Mouse (Mus musculus) lung, postnatal 25 days (tissue): ENCODE measurements around the gene Omt2b.
"Not testable (repeated sequence)": the region's sequence is repeated elsewhere in the genome, so short reads cannot be mapped to it uniquely, and the experiment has no call there.

ENCODE experiments used
- DNase-seq: peaks from one replicate; pipeline ENCODE4 v3.0.0; 2022; ENCODE audit warnings: low spot score

Omt2b gene

GRCm38 (mm10) chr9:78354665-78355578 is 27.5 kb downstream of the Omt2b start:
- no peak for DNase-seq

DNA sequence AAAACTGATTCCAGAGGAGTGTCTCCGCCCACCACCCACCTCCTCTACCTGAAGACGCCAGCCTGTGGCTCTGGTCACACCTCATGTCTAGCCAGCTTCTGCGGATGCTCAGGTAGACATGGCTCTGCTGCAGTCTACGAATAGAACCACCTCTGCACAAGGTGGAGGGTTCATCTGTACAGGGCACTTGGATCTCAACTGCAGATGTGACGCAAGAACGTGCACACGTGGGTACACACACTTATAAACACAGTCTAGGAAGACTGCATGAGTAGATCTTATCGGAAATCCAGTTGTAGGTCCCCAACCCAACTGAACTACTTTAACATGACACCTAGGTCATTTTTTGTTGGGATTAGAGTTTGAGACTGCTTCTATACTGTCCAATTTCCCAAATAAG is 28.2 kb downstream of the Omt2b start, which contains the start of gene Gsta2:
Gene Gsta2 (minus strand): TSS at position 178 of the 400 bp plus-strand sequence.
- DNase-seq, result no peak

DNA sequence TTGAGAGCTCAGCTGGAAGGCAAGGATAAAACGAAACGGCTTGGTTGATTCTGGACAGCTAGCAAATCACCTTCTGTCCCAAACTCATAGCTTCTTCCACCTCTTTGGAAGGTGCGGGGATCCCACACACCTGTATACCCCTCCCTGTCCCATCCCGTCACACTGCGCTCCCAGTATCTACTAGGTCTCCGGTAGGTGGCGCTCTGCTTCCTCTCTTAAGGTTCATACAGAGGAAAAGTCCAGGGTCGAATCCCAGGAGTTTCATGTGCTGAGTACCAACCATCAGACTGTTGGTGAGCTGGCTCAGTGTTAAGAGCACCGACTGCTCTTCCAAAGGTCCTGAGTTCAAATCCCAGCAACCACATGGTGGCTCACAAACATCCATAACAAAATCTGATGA is 30.7 kb downstream of the Omt2b start:
- peak; percentile 65 for DNase-seq

GRCm38 (mm10) chr9:78359750-78360483 is 32.5 kb downstream of the Omt2b start:
- DNase-seq, result no peak

DNA sequence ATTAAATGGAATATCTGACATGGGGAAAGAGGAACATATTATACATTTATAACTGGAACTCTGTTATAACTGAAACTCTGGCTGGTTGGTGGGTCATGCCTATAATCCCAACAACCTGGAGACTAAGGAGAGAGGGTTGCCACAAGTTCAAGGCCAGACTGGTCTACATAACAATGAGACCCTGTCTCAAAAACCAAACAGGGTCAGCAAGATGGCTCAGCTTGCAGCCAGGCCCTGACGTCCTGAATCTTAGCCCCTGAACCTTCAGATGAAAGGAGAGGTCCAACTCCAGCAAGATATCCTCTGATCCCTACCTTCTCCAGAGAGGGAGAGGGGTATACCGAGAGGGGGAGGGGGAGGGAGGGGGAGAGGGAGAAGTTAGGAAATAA is 33.1 kb downstream of the Omt2b start:
- no peak for DNase-seq

DNA sequence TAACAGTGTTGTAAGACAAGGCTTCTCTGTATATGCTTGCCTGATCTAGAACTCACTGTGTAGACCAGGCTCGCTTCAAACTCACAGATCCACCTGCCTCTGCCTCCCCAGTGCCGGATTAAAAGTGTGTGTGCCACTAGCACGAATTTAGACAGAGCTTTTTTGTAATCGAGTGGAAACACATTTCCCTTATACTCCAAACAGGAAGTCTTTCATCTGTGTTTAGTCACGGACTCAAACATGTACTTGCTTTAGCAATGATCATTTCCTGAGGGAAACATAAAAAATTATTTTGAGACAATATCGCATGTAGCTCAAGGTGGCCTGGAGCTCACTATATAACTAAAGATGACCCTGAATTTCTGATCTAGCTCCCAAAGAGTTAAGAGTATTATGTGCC is 36.0 kb downstream of the Omt2b start:
- no peak for DNase-seq

DNA sequence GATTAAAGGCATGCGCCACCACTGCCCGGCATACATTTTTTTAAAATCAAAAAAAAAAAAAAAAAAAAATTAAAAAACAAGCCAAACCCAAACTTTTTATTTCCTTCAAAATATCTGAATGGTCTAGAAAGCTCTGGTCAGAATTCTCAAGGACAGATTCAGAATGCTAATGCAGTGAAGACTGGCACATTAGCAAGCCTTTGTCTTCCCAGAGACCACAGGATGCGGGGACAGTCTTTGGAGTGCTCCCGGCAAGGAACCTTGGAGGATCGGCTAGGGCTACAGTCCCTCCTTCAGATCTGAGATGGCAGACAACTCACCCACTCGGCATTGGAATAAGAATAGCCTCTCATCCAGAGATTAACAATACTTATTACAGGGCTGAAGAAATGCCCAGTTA is 37.3 kb downstream of the Omt2b start:
- no peak for DNase-seq

DNA sequence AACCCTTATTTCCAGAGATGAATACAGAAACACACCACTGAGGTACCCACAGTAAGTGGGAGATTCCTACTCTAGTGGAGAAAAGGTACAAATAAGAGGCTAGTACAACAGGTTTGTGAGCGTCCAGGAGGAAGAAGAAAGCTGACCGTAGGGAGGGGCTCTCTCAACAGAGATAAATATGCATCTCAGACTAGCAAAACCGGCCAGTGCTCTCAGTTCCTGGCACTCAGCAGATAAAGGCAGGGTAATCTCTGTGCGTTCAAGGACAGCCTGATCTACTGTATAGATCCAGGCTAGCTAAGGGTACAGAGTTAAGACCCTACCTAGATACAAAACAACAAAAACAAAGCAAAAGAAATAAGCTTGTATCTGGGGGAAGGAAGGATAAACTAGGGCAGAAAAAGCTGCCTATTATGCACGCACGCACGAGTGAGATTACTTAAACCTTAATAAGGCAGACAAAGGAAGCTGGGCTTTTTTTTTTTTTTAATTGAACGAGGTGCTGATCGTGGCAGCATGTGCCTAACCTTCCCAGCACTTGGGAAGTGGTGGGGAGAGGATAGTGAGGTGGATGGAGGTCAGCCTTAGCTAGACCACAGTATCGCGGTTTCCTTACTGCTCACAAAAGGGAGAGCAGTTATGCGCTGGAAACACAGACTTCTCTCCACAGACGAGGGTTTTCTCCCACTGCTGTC is 38.6 kb downstream of the Omt2b start:
- DNase-seq, result no peak

DNA sequence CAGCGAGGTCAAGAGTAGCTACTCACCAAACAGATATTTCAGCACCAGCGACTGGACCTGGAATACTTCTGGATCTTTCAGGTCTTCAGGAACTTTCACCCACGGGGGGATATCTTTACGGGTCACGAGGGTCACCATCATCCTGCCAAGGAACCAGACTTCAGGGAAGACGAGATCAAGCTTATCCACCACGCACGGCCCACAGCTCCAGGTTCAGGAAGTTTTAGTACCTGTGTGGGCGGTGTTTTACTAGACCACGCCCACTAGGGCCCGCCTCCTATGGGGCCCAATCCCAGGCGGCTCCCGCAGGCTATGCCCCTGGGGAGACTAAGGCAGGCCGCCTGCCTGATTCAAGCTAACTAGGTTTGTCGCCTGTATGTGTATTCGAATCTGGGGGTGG is 40.6 kb downstream of the Omt2b start, which contains the start of gene Dppa5a:
Gene Dppa5a (minus strand): TSS at position 219 of the 400 bp plus-strand sequence.
- DNase-seq, result not testable (repeated sequence)

DNA sequence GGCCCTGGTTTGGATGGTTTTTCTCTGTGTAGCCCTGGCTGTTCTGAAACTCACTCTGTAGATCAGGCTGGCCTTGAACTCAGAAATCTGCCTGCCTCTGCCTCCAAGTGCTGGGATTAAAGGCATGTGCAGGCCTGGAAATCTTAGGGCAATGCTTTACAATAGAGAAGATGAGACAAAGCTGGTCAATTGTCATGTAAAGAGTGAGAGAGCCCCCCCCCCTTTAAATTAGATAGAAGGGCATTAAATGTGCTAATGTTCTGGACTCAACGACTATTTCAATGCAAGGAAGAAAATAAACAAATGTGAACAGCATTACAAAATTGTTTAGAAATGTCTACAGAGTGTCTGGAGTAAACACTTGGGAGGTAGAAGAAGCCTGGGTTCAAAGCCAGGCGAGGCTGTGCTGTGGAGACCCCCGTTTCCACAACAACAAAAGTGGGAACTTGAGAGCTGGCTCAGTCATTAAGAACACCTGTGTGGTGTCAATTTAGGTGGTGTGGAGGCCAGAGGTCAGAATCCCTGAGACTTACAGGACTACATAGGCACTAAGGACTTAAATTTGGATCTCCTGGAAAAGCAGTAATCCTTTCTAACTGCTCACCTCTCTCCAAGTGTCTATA is 41.4 kb downstream of the Omt2b start:
- DNase-seq, result no peak

GRCm38 (mm10) chr9:78369349-78369748 is 42.0 kb downstream of the Omt2b start:
- DNase-seq, result no peak

DNA sequence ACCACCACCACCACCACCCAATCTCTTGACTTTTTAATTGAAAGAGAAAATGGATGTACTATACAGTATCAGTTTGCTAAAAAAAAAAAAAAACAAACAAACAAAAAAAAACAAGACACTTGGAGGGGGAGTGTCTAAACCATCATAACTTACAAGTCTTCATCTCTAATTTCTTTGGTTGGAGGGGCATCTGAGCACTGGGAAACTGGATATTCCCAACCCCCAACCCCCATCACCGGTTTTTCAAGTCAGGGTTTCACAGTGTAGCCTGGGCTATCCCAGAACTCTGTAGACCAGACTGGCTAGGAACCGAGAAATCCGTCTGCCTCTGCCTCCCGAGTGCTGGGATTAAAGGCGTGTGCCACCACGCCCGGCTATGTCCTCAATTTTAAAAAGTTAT is 42.4 kb downstream of the Omt2b start:
- DNase-seq, result no peak

GRCm38 (mm10) chr9:78371441-78371840 is 44.1 kb downstream of the Omt2b start:
- no peak for DNase-seq

DNA sequence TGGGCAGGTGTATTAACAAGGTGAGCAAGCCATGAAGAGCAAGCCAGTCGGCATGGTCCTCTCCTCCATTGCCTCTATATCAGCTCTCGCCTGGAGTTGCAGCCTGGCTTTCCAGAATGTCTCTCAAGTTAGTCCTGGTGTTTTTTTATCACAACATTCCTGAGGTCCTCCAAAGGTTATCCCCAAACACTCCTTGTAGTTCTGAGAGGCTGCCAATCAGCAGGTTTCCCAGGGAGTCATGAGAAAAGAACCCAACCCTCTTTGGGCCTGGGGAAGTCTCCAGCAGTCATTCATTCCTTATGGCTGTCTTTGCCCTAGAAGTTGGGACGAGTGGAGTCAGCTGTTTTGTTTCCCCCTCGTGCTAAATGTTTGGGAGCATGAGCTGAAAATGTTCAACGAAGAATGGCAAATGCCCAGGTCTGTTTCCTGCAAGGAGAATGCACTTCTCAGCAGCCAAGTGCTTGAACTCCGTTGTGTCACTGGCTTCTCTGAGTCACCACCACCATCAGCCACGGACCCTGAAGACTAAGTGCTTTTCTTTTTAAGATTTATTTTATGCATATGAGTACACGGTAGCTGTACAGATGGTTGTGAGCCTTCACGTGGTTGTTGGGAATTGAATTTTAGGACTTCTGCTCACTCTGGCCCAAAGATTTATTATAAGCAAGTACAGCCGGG is 45.6 kb downstream of the Omt2b start:
- no peak for DNase-seq

DNA sequence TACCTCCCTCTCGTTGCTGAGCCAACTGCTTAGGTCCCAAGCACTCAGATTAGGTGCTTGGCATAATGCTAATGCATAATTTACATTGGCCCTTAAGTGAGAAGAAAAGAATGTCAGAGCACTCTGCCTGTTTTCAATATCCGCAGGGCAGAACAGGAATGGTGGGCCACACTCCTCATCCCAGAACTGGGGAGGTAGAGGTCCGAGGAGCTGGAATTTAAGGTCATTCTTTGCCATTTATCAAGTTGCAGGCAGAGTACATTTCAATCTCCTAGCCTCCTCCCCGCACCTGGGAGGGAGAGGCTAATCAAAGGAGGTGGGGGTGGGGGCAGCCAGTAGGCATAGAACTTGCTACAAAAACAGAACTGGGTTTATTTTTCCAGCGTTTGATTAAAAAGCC is 47.0 kb downstream of the Omt2b start:
- no peak for DNase-seq

- DNase-seq, result no peak
These were observed 47.5 kb downstream of the Omt2b start for GRCm38 (mm10) chr9:78374885-78375389.

DNA sequence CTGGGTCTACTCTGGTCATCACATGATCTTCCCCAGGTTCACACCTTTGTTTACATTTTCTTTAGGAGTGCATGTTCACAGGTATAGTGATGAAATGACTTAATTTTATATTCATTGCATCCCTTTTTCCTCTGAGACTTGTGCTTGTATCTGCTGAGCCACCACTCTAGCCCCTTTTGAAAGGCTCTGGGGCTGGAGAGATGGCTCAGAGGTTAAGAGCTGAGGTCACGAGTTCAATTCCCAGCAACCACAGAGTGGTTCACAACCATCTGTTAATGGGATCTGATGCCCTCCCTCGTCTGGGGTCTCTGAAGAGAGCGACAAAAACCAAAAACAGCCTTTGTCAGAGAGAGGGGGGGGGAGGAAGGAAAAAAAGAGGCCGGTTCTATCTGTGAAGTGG is 48.1 kb downstream of the Omt2b start:
- DNase-seq, result no peak

- DNase-seq, result no peak
These were observed 50.2 kb downstream of the Omt2b start for GRCm38 (mm10) chr9:78377546-78377945.

- no peak for DNase-seq
These were observed 50.9 kb downstream of the Omt2b start, which contains the start of gene Ooep for GRCm38 (mm10) chr9:78378113-78378785. TSS of gene Ooep (minus strand) at chr9:78378725.
